Mouse (Mus musculus): ENCODE results near the gene Cdh1. TPM values are rescaled to one million over a fixed set of nuclear protein-coding genes. Genes with fewer than 3 reads are reported as not detected.
"Not testable (repeated sequence)": the region's sequence is repeated elsewhere in the genome, so short reads cannot be mapped to it uniquely, and the experiment has no call there.

The Cdh1 gene
- polyA plus RNA-seq, 1 experiment from 2014 or later = 11.5 TPM

- WGBS = 94% methylated on average over 3 of the region's 3 CpGs
Observed at GRCm38 (mm10) chr8:106585671-106586037, 17.5 kb upstream of the Cdh1 start.

GRCm38 (mm10) chr8:106586896-106587295, 16.3 kb upstream of the Cdh1 start:
- H3K36me3 ChIP-seq (ENCODE audit: control insufficient read depth, insufficient read depth, low read length) = no peaks in the 10 kb centered on the region
- WGBS = 87% methylated on average over 8 of the region's 8 CpGs

More at GRCm38 (mm10) chr8:106585671-106586037, 17.5 kb upstream of the Cdh1 start:
- H3K9me3 ChIP-seq (ENCODE audit: control insufficient read depth, low read length) = no peaks in the 10 kb centered on the region
- no peak overlapping the region for H3K4me2 ChIP-seq (ENCODE audit: low read depth, severe bottlenecking)
- H3K27me3 ChIP-seq (ENCODE audit: control insufficient read depth, insufficient read depth, low read length) = no peaks in the 10 kb centered on the region
- no peak for ATAC-seq (ENCODE audit: insufficient number of reproducible peaks, low FRiP score, low TSS enrichment, low read depth)
- no peak overlapping the region for H3K4me3 ChIP-seq (ENCODE audit: low read depth, low read length)
- no peak overlapping the region for H3K9ac ChIP-seq (ENCODE audit: low read length)
- no peak overlapping the region for H3K27ac ChIP-seq (replicated peaks; ENCODE audit: low read depth, low read length)
- H3K4me1 ChIP-seq (ENCODE audit: control insufficient read depth, insufficient read depth, low read length) = no peaks in the 10 kb centered on the region
- no peaks in the 10 kb centered on the region for H3K36me3 ChIP-seq (ENCODE audit: control insufficient read depth, insufficient read depth, low read length)
- DNase-seq (ENCODE audit: low spot score) = no peak

GRCm38 (mm10) chr8:106588443-106589431, 14.4 kb upstream of the Cdh1 start:
- Histone ChIP-seq H3K4me1 (ENCODE audit: control insufficient read depth, insufficient read depth, low read length) (no peaks in the 10 kb centered on the region), H3K4me2 (ENCODE audit: low read depth, severe bottlenecking) (no peak overlapping the region), H3K4me3 (ENCODE audit: low read depth, low read length) (no peak overlapping the region), H3K9ac (ENCODE audit: low read length) (no peak overlapping the region), H3K27ac (replicated peaks; ENCODE audit: low read depth, low read length) (no peak overlapping the region), H3K9me3 (ENCODE audit: control insufficient read depth, low read length) (no peaks in the 10 kb centered on the region), H3K36me3 (ENCODE audit: control insufficient read depth, insufficient read depth, low read length) (no peaks in the 10 kb centered on the region), H3K27me3 (ENCODE audit: control insufficient read depth, insufficient read depth, low read length) (no peaks in the 10 kb centered on the region)
- DNase-seq (ENCODE audit: low spot score) (no peak), ATAC-seq (ENCODE audit: insufficient number of reproducible peaks, low FRiP score, low TSS enrichment, low read depth) (no peak)
- 72% methylated on average over 3 of the region's 3 CpGs for WGBS

More at GRCm38 (mm10) chr8:106586896-106587295, 16.3 kb upstream of the Cdh1 start:
- DNase-seq (ENCODE audit: low spot score) = no peak
- H3K27me3 ChIP-seq (ENCODE audit: control insufficient read depth, insufficient read depth, low read length) = no peaks in the 10 kb centered on the region
- H3K9me3 ChIP-seq (ENCODE audit: control insufficient read depth, low read length) = no peaks in the 10 kb centered on the region
- no peaks in the 10 kb centered on the region for H3K4me1 ChIP-seq (ENCODE audit: control insufficient read depth, insufficient read depth, low read length)
- H3K4me3 ChIP-seq (ENCODE audit: low read depth, low read length) = no peak overlapping the region
- H3K4me2 ChIP-seq (ENCODE audit: low read depth, severe bottlenecking) = no peak overlapping the region
- no peak overlapping the region for H3K27ac ChIP-seq (replicated peaks; ENCODE audit: low read depth, low read length)
- H3K9ac ChIP-seq (ENCODE audit: low read length) = no peak overlapping the region
- no peak for ATAC-seq (ENCODE audit: insufficient number of reproducible peaks, low FRiP score, low TSS enrichment, low read depth)

DNA sequence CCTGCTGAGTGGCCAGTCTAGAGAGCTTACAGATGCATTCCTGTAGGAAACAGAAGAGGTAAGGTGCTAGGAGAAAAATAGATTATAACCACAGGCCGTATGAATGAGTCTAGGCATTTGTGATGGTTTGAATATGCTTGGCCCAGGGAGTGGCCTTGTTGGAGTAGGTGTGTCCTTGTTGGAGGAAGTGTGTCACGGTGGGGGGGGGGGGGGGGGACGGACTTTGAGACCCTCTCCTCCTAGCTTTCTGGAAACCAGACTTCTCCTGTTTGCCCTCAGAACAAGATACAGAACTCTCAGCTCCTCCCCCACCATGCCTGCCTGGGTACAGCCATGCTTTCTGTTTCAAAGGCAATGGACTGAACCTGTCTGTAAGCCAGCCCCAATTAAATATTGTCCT, 10.7 kb upstream of the Cdh1 start:
- H3K27me3 ChIP-seq (ENCODE audit: control insufficient read depth, insufficient read depth, low read length) = no peaks in the 10 kb centered on the region
- no peaks in the 10 kb centered on the region for H3K4me1 ChIP-seq (ENCODE audit: control insufficient read depth, insufficient read depth, low read length)
- no peak overlapping the region for H3K9ac ChIP-seq (ENCODE audit: low read length)
- WGBS = 91% methylated on average over 1 of the region's 3 CpGs
- ATAC-seq (ENCODE audit: insufficient number of reproducible peaks, low FRiP score, low TSS enrichment, low read depth) = no peak
- H3K27ac ChIP-seq (replicated peaks; ENCODE audit: low read depth, low read length) = no peak overlapping the region
- no peaks in the 10 kb centered on the region for H3K36me3 ChIP-seq (ENCODE audit: control insufficient read depth, insufficient read depth, low read length)
- no peak overlapping the region for H3K4me2 ChIP-seq (ENCODE audit: low read depth, severe bottlenecking)
- H3K9me3 ChIP-seq (ENCODE audit: control insufficient read depth, low read length) = no peaks in the 10 kb centered on the region
- no peak for DNase-seq (ENCODE audit: low spot score)
- no peak overlapping the region for H3K4me3 ChIP-seq (ENCODE audit: low read depth, low read length)

- not testable (repeated sequence) for H3K36me3 ChIP-seq (ENCODE audit: control insufficient read depth, insufficient read depth, low read length); H3K9me3 ChIP-seq (ENCODE audit: control insufficient read depth, low read length); H3K9ac ChIP-seq (ENCODE audit: low read length); H3K4me2 ChIP-seq (ENCODE audit: low read depth, severe bottlenecking); H3K27me3 ChIP-seq (ENCODE audit: control insufficient read depth, insufficient read depth, low read length); ATAC-seq (ENCODE audit: insufficient number of reproducible peaks, low FRiP score, low TSS enrichment, low read depth); H3K27ac ChIP-seq (replicated peaks; ENCODE audit: low read depth, low read length); H3K4me3 ChIP-seq (ENCODE audit: low read depth, low read length); H3K4me1 ChIP-seq (ENCODE audit: control insufficient read depth, insufficient read depth, low read length); DNase-seq (ENCODE audit: low spot score)
- WGBS = 94% methylated on average over 3 of the region's 3 CpGs
Observed at GRCm38 (mm10) chr8:106595623-106596022, 7.5 kb upstream of the Cdh1 start.

DNA sequence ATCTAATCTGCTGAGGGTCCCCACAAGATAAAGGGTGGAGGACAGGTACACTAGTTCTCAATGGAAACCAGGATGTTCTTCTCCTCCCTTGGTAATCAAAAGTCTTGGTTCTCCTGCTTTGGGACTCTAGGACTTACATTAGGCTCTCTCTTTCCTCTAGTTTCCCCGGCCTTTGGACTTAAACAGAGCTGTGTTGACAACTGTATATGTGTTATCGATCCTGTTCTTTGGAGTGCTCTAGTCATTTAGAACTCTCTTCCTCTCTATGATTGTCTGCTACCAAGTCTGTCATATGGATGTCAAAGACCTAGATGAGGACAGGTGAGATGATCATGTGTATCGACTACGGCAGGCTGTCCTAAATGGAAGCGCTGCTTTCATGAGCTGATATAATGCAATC, 6.1 kb upstream of the Cdh1 start:
- no peak for ATAC-seq (ENCODE audit: insufficient number of reproducible peaks, low FRiP score, low TSS enrichment, low read depth)

DNA sequence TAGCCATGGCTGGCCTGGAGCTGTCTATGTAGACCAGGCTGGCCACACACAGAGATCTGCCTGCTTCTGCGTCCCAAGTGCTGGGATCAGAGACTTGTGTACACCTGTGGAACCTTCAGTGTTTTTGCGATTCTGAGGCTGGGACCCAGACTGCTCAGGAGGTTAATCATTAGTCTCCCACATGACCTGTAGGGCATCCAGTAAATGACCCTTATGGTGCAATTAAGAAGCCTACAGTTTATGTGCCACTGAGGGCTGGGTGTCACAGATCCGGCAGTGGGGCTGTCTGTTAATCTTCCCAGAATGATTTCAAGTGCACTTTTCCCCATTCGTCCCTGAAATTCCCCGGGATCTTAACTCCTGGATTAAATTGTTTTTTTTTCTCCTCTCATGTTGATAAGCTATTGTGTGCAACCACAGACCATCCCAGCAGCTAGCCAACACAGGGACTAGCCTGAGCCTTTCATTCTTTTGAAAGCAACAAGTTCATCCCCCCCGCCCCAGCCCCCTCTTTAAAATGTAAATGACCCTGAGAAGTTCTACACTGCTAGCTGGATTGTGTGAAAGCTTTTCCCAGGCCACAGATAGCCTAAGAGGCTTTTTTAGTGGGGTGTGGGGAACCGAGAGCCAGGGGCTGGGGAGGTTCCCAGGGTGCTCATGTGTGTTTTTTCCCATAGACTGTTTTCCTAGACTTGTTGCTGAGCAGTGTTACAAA, 3.7 kb upstream of the Cdh1 start:
- DNase-seq (ENCODE audit: low spot score) = no peak
- Histone ChIP-seq H3K27me3 (ENCODE audit: control insufficient read depth, insufficient read depth, low read length) (peaks cover 22% of the 10 kb centered on the region), H3K4me2 (ENCODE audit: low read depth, severe bottlenecking) (no peak overlapping the region), H3K9me3 (ENCODE audit: control insufficient read depth, low read length) (no peaks in the 10 kb centered on the region), H3K4me3 (ENCODE audit: low read depth, low read length) (no peak overlapping the region), H3K4me1 (ENCODE audit: control insufficient read depth, insufficient read depth, low read length) (peaks cover 12% of the 10 kb centered on the region; the same call in 1 of the 2 replicates), H3K27ac (replicated peaks; ENCODE audit: low read depth, low read length) (no peak overlapping the region), H3K36me3 (ENCODE audit: control insufficient read depth, insufficient read depth, low read length) (no peaks in the 10 kb centered on the region), H3K9ac (ENCODE audit: low read length) (no peak overlapping the region)
- WGBS = 25% methylated on average over 7 of the region's 7 CpGs
- ATAC-seq (ENCODE audit: insufficient number of reproducible peaks, low FRiP score, low TSS enrichment, low read depth) = no peak

More for the DNA sequence above, 6.1 kb upstream of the Cdh1 start:
- Histone ChIP-seq H3K9me3 (ENCODE audit: control insufficient read depth, low read length) (no peaks in the 10 kb centered on the region), H3K27me3 (ENCODE audit: control insufficient read depth, insufficient read depth, low read length) (no peaks in the 10 kb centered on the region), H3K9ac (ENCODE audit: low read length) (no peak overlapping the region), H3K36me3 (ENCODE audit: control insufficient read depth, insufficient read depth, low read length) (no peaks in the 10 kb centered on the region), H3K4me3 (ENCODE audit: low read depth, low read length) (no peak overlapping the region), H3K4me2 (ENCODE audit: low read depth, severe bottlenecking) (no peak overlapping the region), H3K27ac (replicated peaks; ENCODE audit: low read depth, low read length) (no peak overlapping the region), H3K4me1 (ENCODE audit: control insufficient read depth, insufficient read depth, low read length) (no peaks in the 10 kb centered on the region)
- 96% methylated on average over 5 of the region's 5 CpGs for WGBS
- DNase-seq (ENCODE audit: low spot score) = no peak

DNA sequence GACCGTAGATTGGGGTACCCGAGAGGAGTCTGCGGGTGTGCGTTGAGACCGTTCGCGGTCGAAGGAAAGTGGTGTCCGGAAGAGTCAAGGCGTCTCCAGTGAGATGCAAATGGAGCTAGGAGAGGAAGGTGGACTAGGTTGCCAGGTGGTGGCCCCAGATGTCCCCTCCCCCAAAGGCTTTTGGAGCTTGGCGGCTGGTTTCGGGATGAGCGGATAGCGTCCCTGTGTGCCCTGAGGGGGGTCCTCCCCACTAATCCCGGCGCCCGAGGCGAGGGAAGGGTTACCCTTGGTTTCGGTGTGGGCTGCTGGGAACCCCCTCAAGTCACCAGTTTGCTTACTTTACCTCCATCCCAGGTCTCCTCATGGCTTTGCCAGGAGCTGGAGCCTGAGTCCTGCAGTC, 782 bp downstream of the Cdh1 start:
- Histone ChIP-seq H3K9ac (ENCODE audit: low read length) (no peak overlapping the region), H3K4me3 (ENCODE audit: low read depth, low read length) (peak overlapping the region; percentile 35), H3K4me2 (ENCODE audit: low read depth, severe bottlenecking) (peak overlapping the region; percentile 63; the same call in 1 of the 2 replicates), H3K27ac (replicated peaks; ENCODE audit: low read depth, low read length) (no peak overlapping the region), H3K27me3 (ENCODE audit: control insufficient read depth, insufficient read depth, low read length) (peaks cover 43% of the 10 kb centered on the region), H3K36me3 (ENCODE audit: control insufficient read depth, insufficient read depth, low read length) (no peaks in the 10 kb centered on the region), H3K4me1 (ENCODE audit: control insufficient read depth, insufficient read depth, low read length) (peaks cover 12% of the 10 kb centered on the region; the same call in 1 of the 2 replicates), H3K9me3 (ENCODE audit: control insufficient read depth, low read length) (no peaks in the 10 kb centered on the region)
- WGBS = under 1% methylated on average over 19 of the region's 19 CpGs
- DNase-seq (ENCODE audit: low spot score) = peak; percentile 41
- ATAC-seq (ENCODE audit: insufficient number of reproducible peaks, low FRiP score, low TSS enrichment, low read depth) = no peak
